Mouse (Mus musculus): ENCODE results near the gene Dglucy. TPM values are rescaled to one million over a fixed set of nuclear protein-coding genes. Genes with fewer than 3 reads are reported as not detected.

The Dglucy gene
- polyA plus RNA-seq, 1 experiment from 2014 or later, result 1.9 TPM

DNA sequence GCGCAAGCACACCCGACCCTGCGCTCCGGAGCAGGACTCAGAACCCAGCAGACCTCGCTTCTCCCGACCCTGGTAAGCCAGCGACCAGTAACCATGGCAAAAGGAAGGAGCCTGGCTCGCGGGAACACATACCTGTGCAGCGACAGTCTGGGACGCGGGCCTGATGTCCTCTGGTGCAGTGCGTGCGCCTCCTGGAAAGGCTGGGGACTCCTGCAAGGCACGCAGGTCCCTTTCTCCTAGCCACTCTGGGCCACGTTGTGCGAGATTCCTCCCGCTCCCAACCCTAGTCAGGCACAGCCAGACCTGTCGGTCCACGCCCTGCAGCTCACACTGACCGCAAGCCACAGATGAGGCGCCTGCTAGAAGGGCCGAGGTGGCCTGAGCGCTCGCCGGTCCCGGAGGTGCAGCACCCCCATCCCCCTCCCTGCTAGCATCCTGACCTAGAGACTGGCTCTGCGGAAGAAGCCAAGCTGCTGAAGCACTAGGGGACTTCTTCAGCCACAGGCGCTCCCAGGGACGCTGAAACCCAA is 120.3 kb downstream of the Dglucy start:
- under 1% methylated on average over 30 of the region's 30 CpGs for WGBS

DNA sequence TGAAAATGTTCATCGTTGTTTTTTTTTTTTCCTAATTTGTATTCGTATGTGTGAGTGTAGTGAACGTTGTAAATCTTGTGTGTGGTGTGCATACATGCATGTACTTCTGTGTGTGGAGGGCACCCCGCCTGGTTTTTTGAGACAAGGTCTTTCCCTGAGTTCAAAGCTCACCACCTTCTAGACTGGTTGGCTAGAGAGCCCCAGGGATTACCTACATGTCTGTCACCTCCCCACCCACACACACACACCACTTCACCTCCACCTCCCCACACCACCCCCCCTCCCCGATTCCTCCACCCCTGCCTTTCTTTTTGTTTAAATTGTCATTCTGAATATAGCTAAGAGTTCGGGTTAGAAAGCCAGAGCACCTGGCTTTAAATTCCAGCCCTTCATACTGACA is 122.0 kb downstream of the Dglucy start:
- H3K4me2 ChIP-seq (replicated peaks), result no peak overlapping the region
- peaks cover 71% of the 10 kb centered on the region for H3K27me3 ChIP-seq
- no peak overlapping the region for H3K9ac ChIP-seq
- H3K4me3 ChIP-seq, result no peak overlapping the region
- peaks cover 20% of the 10 kb centered on the region for H3K4me1 ChIP-seq
- H3K27ac ChIP-seq, result no peak overlapping the region
- ATAC-seq (ENCODE audit: low FRiP score, low read depth), result no peak
- H3K9me3 ChIP-seq, result no peaks in the 10 kb centered on the region
- H3K36me3 ChIP-seq, result no peaks in the 10 kb centered on the region
- WGBS, result 73% methylated on average over 6 of the region's 6 CpGs

More for the DNA sequence above, 120.3 kb downstream of the Dglucy start:
- ATAC-seq (ENCODE audit: low FRiP score, low read depth), result peak; percentile 36; the same call in 1 of the 2 replicates
- Histone ChIP-seq H3K9me3 (no peaks in the 10 kb centered on the region), H3K4me2 (replicated peaks) (peak overlapping the region; percentile 72), H3K4me1 (peaks cover 20% of the 10 kb centered on the region), H3K27me3 (peaks cover 77% of the 10 kb centered on the region), H3K4me3 (peak overlapping the region; percentile 38), H3K9ac (0 out of 2 replicates have a peak overlapping the region, but pooled peaks have one; percentile 54), H3K36me3 (no peaks in the 10 kb centered on the region), H3K27ac (no peak overlapping the region)

DNA sequence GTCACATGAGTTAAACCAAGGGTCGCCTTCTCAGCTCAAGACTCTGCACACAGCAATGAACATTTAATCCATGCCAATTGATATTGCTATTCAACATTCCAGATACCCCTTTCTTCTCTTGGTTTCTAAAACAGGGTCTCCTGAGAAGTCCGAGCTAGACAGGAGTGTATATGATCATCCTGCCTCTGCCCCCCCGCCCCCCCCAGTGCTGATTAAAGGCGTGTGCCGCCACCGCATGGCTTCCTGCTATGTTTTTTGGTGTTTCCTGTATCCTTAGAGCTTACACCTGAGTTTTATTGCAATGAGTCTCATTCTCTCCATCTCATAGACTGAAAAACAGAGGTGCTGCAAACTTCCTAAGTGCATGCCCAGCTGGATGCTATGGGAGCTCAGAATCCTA is 122.5 kb downstream of the Dglucy start:
- H3K4me2 ChIP-seq (replicated peaks), result no peak overlapping the region
- no peak for ATAC-seq (ENCODE audit: low FRiP score, low read depth)
- WGBS, result 72% methylated on average over 6 of the region's 6 CpGs
- H3K36me3 ChIP-seq, result no peaks in the 10 kb centered on the region
- no peaks in the 10 kb centered on the region for H3K9me3 ChIP-seq
- H3K4me3 ChIP-seq, result no peak overlapping the region
- H3K27me3 ChIP-seq, result peaks cover 71% of the 10 kb centered on the region
- H3K4me1 ChIP-seq, result peaks cover 20% of the 10 kb centered on the region
- no peak overlapping the region for H3K9ac ChIP-seq
- H3K27ac ChIP-seq, result no peak overlapping the region

DNA sequence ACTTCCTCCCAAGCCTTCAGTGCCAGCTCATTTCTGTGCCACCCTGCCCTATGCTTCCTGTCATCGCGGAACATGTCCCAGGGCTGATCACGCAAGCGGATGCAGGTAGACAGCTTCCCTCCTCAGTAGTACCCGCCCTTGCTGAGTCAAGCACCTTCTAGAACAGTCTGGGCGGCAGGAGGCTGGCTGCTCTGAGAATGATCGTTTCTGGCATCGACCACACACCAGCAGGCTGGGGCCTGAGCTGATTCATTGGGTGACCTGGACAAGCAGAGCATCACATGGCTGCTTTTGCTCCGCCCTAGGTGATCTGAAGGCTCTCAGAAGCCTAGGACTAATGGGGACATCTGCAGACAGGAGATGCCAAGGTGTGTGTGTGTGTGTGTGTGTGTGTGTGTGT is 124.9 kb downstream of the Dglucy start:
- H3K4me1 ChIP-seq, result peaks cover 20% of the 10 kb centered on the region
- no peak overlapping the region for H3K9ac ChIP-seq
- 85% methylated on average over 9 of the region's 9 CpGs for WGBS
- H3K27ac ChIP-seq, result no peak overlapping the region
- H3K4me2 ChIP-seq (replicated peaks), result no peak overlapping the region
- H3K9me3 ChIP-seq, result no peaks in the 10 kb centered on the region
- ATAC-seq (ENCODE audit: low FRiP score, low read depth), result no peak
- H3K36me3 ChIP-seq, result no peaks in the 10 kb centered on the region
- peaks cover 71% of the 10 kb centered on the region for H3K27me3 ChIP-seq
- H3K4me3 ChIP-seq, result no peak overlapping the region

DNA sequence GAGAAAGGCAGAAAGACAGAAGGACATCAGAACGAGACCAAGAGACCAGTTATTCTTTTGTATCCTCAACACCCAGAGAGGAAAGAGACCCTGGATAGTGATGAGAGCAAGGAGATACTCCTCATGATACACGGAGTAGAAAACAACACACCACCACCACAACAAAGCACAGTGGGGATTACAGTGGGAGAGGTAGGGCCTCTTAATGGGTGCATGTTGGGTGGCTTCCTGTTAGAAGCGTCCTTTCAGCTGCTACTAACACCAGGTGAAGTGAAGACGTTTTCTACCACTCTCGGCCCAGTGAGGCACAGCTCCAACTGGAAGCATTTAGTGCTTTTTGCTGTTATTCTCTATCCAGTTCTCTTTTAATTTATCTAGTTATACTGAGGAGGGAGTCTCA is 128.0 kb downstream of the Dglucy start:
- Histone ChIP-seq H3K4me3 (no peak overlapping the region), H3K4me1 (peaks cover 20% of the 10 kb centered on the region), H3K9ac (no peak overlapping the region), H3K27ac (no peak overlapping the region), H3K27me3 (peaks cover 56% of the 10 kb centered on the region), H3K9me3 (no peaks in the 10 kb centered on the region), H3K4me2 (replicated peaks) (no peak overlapping the region), H3K36me3 (no peaks in the 10 kb centered on the region)
- 74% methylated on average over 5 of the region's 5 CpGs for WGBS
- no peak for ATAC-seq (ENCODE audit: low FRiP score, low read depth)

DNA sequence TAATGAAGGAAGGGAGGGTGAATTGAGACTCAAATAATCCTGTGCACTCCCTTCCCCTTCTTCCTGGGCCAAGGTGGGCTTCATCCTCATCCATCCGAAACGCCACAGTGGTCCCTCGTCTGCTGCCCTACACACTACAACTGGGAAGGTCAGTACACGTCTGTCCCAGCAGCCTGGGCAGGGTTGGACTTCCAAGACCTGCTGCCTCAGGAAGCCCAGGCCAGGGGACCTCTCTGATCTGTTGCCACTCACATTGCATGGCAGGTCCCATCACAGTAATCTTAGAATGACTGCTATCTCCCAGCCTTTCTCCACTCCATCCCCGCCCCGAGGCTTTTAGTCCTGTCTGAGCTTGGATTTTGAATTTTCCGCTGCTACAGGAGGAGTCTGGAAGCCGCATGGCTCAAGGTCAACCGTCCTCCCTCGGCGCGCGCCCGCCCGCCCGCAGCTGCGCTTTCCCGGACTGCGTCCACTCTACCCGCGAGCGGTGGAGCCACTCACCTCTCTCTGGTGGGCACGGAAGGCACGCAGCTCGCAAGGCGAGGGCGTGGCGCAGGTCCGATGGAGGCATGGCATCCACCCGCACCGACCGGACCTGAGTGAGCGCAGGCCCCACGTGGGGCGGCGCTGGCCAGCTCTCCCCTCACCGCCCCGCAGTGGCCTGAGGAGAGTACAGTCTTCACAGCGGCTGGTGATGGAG is 128.9 kb downstream of the Dglucy start, which contains the start of gene Gpr68:
Gene Gpr68, minus strand, starts transcription at position 601 of the 700 bp plus-strand sequence.
- 4% methylated on average over 39 of the region's 39 CpGs for WGBS
- Histone ChIP-seq H3K36me3 (no peaks in the 10 kb centered on the region), H3K9ac (peak within 1 kb of the TSS; percentile 61), H3K27me3 (peaks cover 48% of the 10 kb centered on the region), H3K9me3 (no peaks in the 10 kb centered on the region), H3K4me3 (peak within 1 kb of the TSS; percentile 49), H3K4me2 (replicated peaks) (peak within 1 kb of the TSS; percentile 87), H3K4me1 (peaks cover 27% of the 10 kb centered on the region), H3K27ac (no peak within 1 kb of the TSS)
- 0 out of 2 replicates have a peak, but pooled peaks have one; percentile 51 for ATAC-seq (ENCODE audit: low FRiP score, low read depth)

DNA sequence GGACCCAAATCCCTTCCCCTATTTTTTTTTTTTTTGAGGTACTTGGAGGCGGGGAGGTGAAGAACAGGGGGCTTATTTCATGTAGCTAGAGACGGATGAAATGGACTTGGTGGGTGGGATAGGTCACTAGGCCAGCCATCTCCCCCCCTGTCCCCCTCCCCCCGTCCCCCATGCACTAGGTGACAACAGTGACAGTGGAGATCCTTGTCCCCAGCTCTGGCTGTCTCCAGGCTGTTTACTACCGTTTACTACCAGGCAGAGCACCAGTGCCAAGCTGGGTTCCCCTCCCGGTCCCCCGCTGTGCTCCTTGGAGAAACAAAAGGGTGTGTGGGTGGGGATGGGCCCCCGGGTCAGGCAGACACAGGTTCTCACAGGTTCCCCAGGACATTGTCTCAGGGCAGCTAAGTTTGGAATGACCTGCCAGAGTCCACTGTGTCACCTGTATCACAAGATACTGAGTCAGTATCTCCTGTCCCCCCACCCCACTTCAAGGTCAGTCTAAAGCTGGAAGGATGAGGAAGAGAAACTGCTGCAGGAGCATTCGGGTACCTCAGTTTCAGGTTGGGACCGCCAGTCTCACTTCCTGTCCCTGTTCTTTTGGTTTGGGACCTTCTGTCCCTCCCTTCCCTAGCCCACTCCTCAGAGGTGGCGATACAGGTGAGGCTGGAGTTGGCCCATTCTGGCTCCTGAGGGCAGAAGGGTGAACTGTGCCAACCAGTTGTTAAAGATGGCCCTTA is 129.6 kb downstream of the Dglucy start:
- Histone ChIP-seq H3K4me3 (peak overlapping the region; percentile 49), H3K9ac (no peak overlapping the region; the same call in 1 of the 2 replicates), H3K27ac (no peak overlapping the region), H3K36me3 (no peaks in the 10 kb centered on the region), H3K4me1 (peaks cover 33% of the 10 kb centered on the region), H3K27me3 (peaks cover 48% of the 10 kb centered on the region), H3K4me2 (replicated peaks) (peak overlapping the region; percentile 87), H3K9me3 (no peaks in the 10 kb centered on the region)
- WGBS, result 23% methylated on average over 10 of the region's 10 CpGs
- ATAC-seq (ENCODE audit: low FRiP score, low read depth), result no peak

DNA sequence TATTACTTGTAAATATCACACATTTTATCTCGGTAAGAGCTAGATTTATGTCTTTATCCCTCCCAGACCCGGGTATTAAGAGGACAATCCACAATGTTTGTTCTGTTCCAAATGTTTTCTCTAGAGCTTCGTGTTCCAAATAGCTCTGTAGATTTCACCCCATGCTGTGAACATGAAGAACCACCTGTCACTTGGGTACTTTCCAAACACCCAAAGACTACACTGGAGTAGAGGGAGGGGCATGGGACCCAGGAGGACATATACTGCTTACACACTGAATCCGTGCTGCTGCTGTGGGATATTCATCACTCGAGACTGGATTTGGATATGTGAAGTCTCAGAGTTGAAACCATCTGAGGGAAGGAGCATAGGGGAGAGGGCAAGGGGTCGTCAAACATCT is 130.9 kb downstream of the Dglucy start:
- no peak overlapping the region for H3K4me2 ChIP-seq (replicated peaks)
- peaks cover 44% of the 10 kb centered on the region for H3K27me3 ChIP-seq
- H3K9ac ChIP-seq, result no peak overlapping the region
- H3K4me3 ChIP-seq, result no peak overlapping the region
- peaks cover 33% of the 10 kb centered on the region for H3K4me1 ChIP-seq
- no peaks in the 10 kb centered on the region for H3K36me3 ChIP-seq
- H3K27ac ChIP-seq, result no peak overlapping the region
- 63% methylated on average over 6 of the region's 6 CpGs for WGBS
- H3K9me3 ChIP-seq, result no peaks in the 10 kb centered on the region
- no peak for ATAC-seq (ENCODE audit: low FRiP score, low read depth)

DNA sequence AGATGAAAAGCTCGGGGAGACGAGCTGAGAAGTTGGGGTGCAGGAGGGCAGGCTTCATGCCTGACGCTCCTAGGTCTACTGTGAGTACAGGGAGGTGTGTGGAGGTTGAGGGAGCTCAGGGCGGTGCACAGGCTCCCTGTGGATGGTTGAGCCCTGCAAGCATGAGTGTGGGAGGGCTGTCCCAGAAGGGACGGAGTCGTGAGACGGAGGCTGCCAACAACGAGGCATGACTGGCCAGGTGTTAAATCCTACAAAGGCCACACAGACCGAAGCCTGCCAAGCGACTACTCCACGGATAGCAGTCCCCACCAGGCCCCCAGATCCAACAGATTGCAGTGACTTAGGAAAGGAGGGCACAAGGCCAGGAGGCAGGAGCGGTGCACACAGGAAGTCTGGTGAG is 131.9 kb downstream of the Dglucy start:
- Histone ChIP-seq H3K4me2 (replicated peaks) (no peak overlapping the region), H3K27ac (no peak overlapping the region), H3K27me3 (peaks cover 44% of the 10 kb centered on the region), H3K9me3 (no peaks in the 10 kb centered on the region), H3K36me3 (no peaks in the 10 kb centered on the region), H3K4me3 (no peak overlapping the region), H3K4me1 (peaks cover 33% of the 10 kb centered on the region), H3K9ac (no peak overlapping the region)
- 0 out of 2 replicates have a peak, but pooled peaks have one; percentile 18 for ATAC-seq (ENCODE audit: low FRiP score, low read depth)
- WGBS, result 60% methylated on average over 12 of the region's 12 CpGs

DNA sequence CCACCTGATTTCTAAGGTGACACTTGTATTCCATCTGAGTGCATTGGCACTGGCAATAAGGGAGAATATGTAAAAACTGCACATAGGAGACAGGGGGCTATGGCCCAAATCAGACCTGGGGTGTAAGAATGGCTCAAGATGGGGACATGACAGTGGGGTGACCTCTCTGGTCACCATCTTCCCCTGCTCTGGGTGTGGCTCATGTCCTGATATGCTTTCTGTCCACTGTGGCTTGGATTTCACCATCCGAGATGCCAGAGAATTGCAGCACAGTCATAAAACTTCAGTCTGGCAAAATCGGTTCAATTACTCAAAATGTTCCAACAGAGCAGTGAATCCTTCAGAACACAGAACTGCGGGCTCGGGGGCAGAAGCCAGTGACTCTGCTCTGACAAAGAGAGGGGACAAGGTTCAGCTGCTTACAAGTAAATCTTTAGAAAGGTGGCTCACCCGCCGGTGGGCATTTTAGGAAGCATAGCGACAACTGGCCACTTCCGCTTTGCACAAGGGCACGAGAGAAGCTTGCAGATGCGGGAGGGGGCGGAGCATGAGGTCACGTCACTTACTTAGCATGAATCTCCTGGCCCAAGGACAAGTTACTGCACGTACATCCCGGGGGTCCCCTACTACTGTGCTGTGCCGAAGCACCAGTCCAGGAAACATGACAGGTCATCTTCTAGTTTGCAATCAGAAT is 145.9 kb downstream of the Dglucy start:
- Histone ChIP-seq H3K4me2 (replicated peaks) (no peak overlapping the region), H3K4me1 (no peaks in the 10 kb centered on the region), H3K27me3 (no peaks in the 10 kb centered on the region), H3K9ac (no peak overlapping the region), H3K4me3 (no peak overlapping the region), H3K9me3 (no peaks in the 10 kb centered on the region), H3K36me3 (no peaks in the 10 kb centered on the region), H3K27ac (no peak overlapping the region)
- ATAC-seq (ENCODE audit: low FRiP score, low read depth), result no peak
- 83% methylated on average over 15 of the region's 15 CpGs for WGBS

DNA sequence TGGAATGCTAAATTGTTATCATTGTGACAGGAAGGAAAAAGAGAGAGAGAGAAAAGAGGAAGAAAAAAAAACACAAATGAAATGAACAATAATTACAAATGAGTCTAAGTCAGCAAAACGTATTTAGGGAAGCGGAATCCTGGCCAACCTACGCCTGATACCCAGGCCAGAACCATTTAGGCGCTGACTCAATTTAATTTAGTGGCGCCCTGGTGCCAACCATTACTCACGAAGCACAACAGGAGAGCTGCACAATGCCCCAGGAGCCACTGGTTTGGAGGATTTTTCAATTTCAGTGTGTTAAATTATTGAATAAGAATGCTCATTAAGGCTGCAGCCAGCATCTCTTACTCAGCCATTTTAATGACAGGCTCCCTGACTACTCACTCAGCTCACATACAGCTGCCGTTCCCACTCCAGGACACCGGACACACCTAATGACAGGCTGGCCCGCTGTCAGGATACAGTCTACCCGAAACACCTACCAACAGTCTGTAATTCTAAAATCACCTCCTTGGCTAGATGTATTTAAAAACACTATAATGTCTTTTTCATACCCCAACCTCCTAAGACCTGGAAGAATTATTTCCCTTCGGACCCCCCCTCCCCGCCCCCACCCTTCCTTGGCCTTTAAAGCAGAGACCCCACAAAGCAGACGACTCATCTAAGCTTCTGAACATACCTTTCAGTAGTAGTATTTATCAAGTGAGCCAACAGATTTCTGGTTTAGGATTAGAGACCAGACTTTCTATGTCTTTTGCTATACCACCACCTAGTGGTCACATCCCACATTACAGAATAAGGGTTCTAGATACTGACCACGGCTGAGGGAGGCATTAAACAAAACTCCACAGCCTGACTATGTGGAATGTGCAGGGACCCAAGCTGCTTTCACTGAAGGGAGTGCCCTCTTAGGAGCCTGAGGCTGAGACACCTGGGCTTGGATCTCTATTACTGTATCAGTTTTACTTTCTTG is 147.1 kb downstream of the Dglucy start:
- Histone ChIP-seq H3K4me3 (no peak overlapping the region), H3K4me1 (no peaks in the 10 kb centered on the region), H3K27ac (no peak overlapping the region), H3K36me3 (no peaks in the 10 kb centered on the region), H3K27me3 (no peaks in the 10 kb centered on the region), H3K4me2 (replicated peaks) (no peak overlapping the region), H3K9ac (no peak overlapping the region), H3K9me3 (no peaks in the 10 kb centered on the region)
- ATAC-seq (ENCODE audit: low FRiP score, low read depth), result no peak
- WGBS, result 65% methylated on average over 14 of the region's 14 CpGs

Data from limb, embryonic 13.5 days (tissue).